Mouse (Mus musculus) adrenal gland, adult 8-10 months (tissue): ENCODE data around the gene Iah1. TPM values are rescaled to one million over a fixed set of nuclear protein-coding genes. Genes with fewer than 3 reads are reported as not detected.

Source experiments
- DNase-seq: peaks from one replicate; pipeline ENCODE4 v3.0.0; 2022
- total RNA-seq, 4 experiments: library from RNA; stranded (reverse); gene quantifications; 2 replicates each; pipeline ENCODE4 v1.2.4; 2022

Gene Iah1
- total RNA-seq, 4 experiments from 2014 or later, result 53.0 to 61.9 (median 56.4) TPM

DNA sequence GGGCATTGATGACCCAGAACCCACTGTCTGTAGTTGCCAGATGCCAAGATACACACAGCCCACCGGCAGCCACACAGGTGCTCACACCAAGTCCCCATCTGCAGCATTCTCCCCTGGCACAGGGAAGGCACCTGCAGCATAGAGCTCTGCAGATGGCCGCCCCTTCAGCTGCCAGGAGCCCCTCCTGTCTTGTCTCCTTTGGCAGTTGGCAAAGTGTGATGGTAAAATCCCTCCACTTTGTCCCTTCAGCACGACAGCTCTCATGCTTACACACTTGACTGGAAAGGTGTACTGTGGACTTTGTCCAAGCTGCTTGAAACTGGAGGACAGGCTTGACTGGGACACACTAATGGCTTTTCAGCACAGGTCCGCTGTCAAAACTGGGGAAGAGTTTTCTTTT, 4.1 kb downstream of the Iah1 start:
- no peak for DNase-seq

DNA sequence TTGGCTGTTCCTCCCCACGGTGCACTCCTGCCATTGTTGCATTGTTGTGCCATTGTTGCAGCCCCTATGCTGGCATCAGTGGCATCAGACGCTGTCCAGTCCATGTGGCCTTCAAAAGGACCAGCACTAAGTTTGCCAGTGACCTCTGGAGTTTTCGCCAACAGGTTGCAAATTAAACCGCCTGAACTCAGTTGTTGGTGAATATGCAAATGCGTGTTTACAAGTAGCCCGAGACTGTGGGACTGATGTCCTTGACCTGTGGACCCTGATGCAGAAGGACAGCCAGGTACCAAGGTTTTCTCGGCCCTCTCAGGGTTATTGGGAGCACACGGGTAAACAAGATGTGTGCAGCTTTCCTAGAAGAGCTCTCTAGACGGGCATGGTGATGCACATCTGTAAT, 5.0 kb downstream of the Iah1 start:
- DNase-seq, result no peak

DNA sequence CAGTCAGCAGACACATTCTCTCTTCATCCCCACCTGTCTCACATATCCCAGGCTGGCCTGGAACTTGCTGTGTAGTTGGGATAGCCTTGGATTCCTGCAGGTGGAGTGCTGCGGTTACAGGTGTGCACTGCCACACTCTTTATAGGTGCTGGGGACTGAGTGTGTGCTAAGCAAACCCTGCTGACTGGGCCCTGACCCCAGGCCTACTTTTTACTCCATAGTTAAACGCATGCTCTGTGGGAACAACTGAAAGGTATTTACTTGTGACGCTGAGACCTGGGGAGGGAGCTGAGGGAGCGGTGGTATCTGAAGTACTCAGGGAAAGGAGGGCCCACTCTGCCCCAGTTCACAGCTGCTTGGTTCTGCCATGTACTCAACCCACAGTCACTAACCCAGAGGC, 6.1 kb downstream of the Iah1 start:
- DNase-seq, result no peak

DNA sequence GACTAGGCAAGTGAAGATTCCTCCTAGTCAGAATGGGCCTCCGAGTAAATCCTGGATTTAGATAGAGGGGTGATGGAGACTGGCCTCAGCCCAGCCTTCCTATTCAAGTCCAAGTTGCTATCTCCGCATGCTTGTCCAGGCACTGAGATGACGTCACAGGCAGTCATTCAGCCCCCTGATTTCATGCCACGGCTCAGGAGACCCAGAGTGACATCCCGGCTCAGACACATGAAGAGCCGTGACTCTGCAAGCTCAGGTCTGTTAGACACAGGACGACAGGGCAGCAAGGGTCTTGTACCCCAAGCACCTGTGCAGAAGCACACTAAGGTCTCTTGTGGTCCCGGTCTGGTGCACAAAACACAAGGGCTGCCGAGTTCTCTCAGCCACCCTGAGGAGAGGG, 6.7 kb downstream of the Iah1 start:
- DNase-seq, result no peak

DNA sequence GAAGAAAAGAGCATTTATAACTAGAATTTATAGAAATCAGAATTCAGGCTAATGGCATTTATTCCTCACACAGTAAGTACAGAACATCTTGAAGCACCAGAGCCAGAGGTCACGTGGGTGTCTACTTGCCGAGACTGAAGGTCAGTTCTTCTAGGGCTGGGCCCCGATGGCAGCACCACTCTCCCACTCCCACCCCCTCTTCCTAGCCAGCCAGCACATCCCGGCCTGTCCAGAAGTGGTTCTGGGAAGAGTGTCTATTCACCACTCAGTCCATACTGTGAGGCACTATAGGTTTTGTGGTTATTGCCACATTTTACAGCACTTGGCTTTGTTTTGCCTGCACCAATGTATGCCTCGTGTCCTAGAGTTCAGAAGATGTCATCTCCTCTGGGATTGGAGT, 7.9 kb downstream of the Iah1 start:
- DNase-seq, result no peak

DNA sequence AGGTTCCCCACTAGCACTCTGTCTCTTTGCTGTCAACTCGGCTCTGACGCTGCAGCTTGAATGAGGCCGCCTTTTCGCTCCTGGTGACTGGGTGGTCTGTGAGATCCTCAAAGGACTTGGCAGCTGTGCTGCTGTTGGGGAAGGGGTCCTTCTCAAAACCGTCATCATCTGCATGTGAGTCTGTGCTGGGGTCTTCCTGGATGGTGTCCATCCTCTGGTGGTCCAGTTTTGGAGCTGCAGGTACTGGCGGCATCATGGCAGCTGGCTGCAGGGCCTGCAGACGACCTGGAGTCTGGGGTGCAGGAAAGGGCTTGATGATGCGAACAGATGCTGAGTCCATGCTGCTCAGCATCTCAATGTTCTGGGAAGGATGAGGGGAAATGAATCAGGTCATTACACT, 9.1 kb downstream of the Iah1 start:
- DNase-seq, result no peak

DNA sequence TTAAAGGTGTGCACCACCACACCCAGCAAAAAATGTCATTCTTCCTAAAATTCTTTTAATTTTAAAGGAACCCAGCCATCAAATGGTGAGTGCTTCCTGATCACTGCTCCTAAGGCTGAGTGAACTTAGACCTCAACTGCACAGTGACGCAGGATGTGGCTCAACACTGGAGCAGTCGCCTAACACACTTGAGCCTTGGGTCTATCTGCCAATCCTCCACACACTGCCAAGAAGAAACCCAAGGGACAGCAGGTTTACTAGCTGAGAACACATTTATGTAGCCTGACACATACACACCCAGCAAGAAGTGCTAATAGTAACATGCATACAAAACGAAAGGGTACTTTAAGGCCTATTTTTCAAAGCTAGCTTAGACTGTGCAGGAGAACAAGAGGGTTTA, 10.1 kb downstream of the Iah1 start:
- no peak for DNase-seq

DNA sequence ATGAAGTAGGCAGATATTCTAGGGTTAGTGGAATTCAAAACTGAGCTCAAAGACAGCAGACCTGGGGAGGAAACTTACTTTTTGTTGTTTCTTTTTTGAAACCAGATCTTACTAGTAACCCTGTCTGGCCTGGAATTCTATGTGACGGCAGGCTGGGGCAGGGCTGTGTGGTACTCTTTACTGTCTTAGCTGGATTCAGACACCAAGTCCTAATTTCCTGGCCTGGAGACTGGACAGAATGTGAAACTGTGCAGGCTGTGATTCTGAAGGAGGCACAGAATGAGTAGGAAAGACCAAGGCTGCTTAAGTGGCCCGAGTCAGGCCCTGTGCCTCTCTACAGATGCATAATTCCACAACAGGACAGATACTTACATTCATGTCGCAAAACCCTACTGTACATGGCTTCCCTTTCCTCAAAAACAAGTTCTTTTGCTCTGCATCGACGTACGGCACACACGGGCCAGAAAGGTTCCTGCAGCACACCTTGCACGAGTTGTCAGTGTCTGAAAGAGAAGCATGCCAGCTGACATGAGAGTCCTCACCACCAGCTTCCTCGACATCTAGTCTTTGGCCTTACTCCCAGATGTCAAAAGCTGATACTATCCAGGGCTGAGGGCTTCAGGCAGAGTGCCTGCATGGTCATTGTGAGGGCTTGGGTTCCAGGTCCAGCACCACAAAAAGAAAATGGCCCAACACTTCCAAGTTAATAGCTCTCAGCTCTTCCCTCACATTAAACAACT, 13.6 kb downstream of the Iah1 start:
- no peak for DNase-seq

DNA sequence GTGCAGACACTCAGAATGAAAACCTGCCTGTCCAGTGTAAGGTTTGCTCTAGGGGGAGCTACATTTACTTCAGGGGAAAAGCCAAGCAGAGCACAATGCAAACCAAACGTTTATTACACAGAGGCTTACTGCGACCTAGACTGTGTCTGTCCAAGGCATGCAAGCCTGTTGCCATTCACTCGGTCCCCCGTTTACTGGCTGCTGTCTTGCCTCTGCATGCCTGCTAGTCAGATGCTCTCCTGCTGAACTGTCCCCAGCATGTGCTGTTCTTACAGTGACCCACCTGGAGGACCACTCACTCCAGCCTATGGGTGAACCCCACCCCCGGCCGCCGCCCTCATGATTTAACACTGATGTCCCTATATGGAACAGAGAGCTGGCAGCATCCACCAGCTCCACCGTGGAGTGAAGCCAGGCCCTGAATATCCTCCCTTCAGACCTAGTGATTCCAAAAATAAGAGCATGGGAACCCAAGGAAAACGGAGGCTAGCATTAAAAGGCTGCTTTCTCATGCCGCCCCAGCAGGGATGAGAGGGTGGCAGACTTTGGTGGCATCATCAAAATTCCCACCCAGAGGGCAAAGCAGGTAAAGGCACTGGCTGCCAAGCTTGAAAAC, 14.9 kb downstream of the Iah1 start:
- no peak for DNase-seq

DNA sequence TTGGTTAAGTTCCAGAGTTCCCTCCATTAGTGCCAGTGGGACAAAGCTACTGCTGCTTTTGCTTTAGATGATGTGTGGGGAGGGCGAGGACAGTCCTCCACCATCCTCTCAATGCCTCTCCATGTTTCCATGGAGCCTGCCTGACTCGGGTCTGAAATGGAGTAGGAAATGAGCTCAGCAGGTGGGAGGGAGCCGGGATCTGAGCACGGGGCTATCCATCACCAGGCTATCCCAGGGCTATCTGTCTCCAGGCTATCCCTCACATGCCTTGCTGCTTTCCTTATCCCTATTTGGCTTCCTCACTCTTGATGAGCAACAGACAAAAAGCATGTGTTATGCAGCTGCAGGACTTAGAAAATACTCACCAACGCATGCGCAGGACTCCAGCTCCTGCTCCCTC, 15.5 kb downstream of the Iah1 start:
- no peak for DNase-seq

DNA sequence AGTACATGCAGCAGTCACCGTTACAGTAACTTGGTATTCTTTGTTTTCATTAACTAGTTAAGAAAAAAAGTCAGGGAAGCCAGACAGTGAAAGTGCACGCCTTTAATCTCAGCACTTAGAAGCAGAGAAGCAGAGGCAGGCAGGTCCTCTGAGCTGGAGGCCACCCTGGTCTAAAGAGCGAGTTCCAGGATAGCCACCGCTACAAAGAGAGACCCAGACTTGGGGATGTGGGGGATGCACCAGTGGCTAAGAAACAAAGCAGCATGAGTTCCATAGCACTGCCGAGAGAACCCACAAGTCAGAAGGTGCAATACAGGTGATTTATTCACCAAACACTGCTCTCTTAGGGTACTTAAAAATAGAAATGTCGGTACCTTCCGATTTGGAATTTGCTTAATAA, 16.8 kb downstream of the Iah1 start:
- DNase-seq, result no peak

DNA sequence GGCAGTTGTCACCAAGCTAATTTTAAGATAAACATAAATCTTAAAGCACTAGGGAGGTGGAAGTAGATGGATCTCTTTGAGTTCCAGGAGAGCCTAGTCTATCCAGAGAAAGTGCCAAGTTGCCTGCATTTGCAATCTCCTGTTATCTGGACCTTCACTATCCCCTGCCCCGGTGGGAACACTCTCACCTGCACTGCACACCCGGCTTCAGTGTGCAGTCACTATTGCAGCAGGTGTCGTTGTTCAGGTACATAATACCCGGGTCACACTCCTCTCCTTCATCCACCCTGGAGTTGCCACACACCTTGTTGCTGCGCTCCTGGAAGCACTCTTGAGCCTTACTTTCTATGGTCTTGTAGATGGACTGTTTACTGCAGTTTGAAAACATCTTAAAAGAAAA, 17.6 kb downstream of the Iah1 start:
- DNase-seq, result no peak

DNA sequence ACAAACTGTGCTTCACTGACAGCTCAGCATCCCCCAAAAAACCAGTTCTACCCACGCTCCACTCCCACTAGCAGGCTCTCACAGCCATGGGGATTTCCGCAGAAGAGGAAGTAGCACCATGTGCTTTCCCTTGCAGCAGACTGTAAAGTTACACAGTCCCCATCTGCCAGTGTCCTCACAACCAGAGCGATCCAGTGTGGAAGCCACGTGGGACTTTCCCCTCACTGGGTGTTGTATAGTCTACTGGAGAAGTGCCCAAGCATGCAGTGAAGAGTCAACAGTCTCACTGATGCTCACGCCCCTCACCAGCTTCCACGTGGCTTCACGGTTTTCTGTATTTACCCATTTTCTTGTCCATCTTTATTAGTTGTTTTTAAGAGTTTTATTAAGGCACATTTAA, 19.7 kb downstream of the Iah1 start:
- DNase-seq, result no peak

DNA sequence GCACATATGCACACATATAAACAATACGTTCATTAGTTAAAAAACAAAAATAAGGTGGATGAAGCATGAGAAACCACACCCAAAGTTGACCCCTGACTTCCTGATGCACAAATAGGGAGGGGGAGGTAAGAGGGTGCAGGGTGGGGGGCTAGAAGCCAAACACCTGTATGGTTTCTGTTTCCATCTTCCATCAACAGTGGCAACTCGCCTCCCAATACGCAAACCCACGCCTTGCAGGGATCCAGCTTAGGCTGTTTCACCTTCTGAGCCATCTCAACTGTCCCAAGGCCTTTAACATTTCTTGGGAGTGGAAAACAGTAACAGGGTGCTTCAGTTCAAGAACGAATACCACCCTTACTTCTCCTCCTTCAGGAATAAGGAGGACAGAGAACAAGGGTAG, 21.0 kb downstream of the Iah1 start:
- DNase-seq, result no peak

DNA sequence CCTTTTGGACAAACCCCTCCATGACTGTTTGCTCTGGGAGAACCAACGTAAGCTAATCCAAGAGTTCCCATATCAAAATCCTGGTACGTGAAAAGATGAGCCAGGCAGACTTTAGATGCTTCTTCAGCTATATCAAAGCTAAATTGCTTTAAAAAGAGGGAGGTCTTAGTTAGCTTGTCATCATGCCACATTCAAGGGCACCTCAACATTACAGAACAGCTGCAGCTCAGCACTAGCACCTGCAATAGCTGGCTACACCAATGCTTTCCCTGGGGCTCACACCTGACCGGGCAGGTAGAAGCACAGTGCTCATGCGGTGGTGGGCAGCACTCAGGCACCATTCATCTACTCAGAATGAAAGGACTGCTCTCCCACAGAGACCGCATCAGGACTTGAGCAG, 24.5 kb downstream of the Iah1 start:
- no peak for DNase-seq

DNA sequence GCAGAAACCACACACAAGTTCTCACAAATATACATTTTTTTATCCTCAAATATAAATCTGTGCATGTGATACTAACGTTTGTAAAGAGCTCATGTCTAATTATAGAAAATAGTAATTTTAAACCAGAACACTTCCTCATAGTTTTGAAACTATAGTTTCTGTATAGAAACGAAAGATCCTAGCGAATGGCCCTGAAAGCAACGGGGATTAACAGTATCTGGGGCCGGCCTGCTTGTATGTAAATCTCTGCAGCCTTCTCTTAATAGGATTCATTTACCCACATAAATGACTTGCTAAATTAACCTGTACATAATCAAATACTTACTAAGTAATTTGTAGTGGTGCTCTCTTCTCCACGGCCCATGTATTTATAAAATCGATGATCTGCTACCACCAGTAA, 30.8 kb downstream of the Iah1 start:
- DNase-seq, result no peak

DNA sequence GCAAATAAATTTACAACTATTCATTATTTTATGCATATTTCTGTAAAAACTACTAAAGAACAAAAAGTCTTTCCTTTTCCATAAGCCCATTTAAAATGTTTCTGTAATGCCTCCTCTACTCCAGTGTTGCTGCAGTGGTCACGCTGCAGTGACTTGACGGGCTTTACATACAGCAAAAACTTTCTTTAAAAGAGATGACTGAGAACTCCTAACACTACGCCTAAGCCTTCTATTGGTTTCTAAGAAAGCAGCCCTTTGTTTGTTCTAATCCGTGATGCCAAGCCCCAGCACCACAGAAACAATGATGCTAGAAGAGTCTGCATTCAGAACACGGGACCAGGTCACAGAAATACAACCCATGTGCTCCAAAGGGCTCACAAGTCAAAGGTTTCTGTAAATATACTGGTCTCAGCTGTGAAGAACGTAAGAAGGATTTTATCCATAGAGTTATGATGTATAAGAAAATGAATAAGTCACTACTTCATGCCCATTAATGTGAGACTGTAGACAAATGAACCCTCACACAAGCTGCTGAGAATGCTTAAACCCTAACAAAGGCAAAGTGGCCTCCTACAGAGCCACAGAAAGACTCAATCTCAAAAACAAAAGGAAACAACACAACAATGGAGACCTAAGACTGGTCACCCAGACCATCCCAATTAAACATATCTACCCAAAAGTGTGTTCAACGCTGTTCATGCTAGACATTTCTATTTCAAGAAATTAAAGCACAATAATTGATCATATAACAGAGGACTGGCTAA, 34.1 kb downstream of the Iah1 start:
- no peak for DNase-seq

DNA sequence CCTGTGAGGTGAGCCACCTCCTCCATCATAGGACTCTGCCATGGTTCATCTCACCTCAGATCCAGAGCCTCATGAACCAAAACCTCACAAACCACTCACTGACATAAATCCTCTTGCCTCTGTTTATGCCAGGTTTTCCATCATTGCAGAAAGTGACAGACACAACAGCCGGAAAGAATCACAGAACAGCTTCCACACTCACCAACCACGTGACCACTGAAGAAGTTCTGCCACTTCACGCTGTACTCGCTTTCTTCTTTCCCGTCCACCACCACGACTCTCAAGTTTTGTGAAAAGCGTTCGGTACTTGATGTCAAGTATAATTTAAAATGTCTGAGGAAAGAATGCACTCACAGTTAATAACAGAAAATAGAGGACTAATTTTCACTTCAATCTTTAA, 37.5 kb downstream of the Iah1 start:
- DNase-seq, result no peak

DNA sequence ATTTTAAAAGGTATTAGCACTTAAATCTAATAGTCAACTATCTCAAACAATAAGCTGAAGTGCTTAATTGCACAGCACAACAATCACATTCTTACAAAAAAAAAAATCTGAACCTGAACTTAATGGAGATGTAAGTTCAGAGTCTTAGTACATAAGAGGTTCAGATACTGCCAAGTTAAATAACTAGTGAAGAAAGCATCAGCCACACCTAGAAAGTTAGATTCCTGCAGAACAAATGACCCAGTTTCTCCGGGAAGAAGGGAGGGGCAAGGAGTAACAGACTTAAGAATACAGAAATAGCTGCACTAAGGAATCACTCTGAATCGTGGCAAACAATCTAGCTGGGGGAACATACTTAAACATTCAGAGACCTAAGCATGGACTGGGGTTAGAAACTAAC, 46.5 kb downstream of the Iah1 start:
- DNase-seq, result no peak

DNA sequence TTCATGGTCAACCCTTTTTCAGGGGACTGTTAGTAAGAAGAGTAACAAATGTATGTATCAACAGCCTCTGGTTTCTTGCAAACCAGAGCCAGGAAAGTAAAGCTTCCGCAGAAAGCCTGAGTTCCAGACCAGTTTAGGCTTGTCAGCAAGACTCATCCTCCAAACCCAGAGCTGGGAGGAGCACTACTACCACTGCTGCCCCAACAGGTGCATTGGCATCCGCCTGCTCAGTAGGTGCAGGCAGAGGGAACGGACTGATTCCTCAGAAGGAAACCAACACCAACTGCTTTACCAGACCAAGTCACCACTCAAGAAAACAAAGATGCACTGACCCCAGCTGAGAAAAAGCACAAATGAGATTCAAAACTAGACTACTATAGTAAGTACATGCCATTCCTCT, 47.0 kb downstream of the Iah1 start:
- no peak for DNase-seq

DNA sequence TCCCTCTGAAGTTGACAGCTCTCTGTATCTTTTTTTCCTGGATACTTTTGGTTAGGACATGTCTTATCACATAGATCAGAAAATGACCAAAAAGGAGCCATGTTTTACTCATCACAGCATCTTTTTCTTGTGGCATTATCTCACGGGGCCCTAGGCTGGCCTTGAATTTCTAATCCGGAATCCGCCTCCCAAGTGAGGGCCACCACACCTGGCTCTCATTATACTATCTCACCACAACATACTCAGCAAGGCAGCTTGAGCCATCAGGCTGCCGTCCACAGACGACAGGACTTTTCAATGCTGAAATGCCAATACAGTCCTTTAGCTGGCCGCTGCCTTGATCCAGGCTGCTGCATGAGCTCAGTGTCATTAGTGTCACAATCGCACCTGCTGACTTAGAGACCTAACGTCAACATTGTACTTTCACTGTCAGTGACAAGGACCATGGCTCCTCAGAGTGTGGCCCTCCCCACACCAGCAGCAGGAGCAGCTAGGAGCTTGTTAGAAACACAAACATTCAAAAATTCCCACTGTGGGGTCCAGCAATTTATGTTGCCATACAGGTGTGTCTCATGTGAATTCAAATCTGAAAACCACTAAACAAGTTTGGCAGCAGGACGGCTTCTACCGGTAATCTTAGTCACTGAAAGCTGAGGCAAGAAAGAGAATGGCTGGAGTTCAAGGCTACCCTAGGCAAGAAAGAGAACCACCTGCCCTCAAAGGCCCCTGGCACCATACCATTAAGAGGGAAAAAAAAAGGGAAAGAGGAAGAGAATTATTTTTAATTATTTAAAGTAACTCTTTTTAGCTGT, 48.6 kb downstream of the Iah1 start:
- no peak for DNase-seq

DNA sequence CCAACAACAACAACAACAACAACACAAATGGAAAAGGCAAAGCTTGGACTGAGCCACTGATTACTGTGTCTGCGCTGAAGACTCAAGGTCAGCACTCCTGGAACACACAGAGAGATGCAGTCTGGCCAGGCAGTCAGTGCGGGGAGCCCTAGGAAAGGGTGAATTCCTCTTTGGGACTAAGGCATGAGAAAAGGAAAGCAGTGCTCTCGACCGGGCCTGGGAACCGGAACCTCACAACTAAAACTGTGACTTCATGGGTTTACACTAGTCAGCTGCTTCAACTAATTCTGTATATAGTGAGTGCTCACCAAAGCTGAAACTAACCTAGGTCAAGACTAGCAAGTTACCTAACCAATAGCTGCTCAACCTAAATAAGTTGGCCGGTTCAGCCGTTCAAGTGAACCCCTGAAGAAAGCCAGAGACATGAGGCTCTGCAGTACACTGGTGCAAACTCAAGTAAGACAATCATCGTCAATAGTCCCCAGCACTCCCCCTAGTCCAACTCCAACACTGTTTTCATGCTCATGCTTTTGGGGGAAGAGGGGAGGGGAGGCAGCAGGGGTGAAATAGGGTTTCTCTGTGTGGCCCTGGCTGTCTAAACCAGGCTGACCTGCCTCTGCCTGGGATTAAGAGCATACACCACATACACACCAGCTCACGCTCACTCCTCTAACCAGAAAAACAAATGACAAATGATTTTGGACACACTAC, 52.3 kb downstream of the Iah1 start:
- no peak for DNase-seq

DNA sequence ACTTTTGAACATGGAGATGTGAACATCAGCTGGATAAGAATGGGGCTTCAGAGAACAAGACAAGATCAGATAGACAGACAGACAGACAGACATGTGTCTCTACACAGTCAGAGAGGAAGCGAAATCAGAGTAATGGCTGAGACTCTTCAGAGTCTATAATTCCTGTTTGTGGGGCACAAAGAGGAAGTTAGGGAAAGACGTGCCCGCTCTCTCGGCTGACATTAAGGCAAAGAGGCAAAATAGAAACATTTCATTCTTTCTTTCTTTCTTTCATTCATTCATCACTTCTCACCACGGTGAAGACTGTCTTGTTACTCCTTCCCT, 52.9 kb downstream of the Iah1 start:
- DNase-seq, result no peak
